Mouse (Mus musculus) right cerebral cortex, postnatal 36 days (tissue): ENCODE results near the gene Ddx24.

ENCODE experiments used
- DNase-seq, 2 experiments: peaks; one replicate each; pipeline ENCODE4 v3.0.0; 2022; ENCODE audit warnings: low spot score in 2 of 2, mixed read lengths in 1 of 2

The Ddx24 gene

DNA sequence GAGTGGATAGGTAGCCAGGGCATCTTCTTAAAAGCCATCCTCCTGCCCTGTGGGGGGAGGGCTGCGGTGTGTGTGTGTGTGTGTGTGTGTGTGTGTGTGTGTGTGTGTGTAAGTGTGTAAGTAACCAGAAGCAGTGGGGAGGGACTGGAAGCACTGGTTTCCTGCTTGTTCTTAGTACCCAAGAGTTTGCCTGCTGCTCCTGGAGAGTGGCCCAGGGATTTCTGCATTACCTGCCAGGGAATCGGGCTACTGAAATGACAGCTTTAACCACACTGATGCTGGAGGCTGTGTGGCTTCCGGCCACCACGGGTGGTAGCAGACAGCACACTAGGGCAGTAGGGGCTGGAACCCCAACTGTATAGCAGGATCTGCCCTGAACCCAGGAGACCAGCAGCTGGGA lies 35.6 kb downstream of the Ddx24 start:
- DNase-seq = no peak

- DNase-seq = no peak
Measured at GRCm38 (mm10) chr12:103389348-103389727, 36.3 kb downstream of the Ddx24 start.

- peak; percentile 96 to 98 for DNase-seq
Measured at GRCm38 (mm10) chr12:103388505-103389347, 36.9 kb downstream of the Ddx24 start, which contains the start of gene Otub2. Otub2 (plus strand) TSS chr12:103388682.

- no peak for DNase-seq
Measured at GRCm38 (mm10) chr12:103380226-103380625, 45.4 kb downstream of the Ddx24 start.

- peak; percentile 46 to 76 for DNase-seq
Measured at GRCm38 (mm10) chr12:103376774-103377173, 48.9 kb downstream of the Ddx24 start.

DNA sequence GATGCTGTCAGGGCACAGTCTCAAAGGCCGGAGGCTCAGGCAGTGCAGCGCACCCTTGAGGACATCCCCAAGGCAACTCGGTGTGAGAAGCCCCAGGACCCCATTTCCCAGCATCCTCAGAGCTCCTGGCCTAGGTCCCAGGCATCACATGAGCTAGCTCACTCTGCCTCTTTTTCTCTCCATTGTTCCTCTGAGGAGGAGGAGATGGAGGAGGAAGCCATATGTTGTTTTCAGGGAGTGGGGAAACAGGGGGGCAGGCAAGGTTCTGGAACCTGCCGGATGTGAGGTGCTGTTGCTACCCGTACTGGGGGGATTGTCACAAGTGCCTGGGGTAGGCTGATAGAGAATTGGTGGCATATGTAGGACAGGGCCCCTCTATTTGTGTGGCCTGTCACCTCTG lies 49.5 kb downstream of the Ddx24 start:
- peak; percentile 64 to 75 for DNase-seq

DNA sequence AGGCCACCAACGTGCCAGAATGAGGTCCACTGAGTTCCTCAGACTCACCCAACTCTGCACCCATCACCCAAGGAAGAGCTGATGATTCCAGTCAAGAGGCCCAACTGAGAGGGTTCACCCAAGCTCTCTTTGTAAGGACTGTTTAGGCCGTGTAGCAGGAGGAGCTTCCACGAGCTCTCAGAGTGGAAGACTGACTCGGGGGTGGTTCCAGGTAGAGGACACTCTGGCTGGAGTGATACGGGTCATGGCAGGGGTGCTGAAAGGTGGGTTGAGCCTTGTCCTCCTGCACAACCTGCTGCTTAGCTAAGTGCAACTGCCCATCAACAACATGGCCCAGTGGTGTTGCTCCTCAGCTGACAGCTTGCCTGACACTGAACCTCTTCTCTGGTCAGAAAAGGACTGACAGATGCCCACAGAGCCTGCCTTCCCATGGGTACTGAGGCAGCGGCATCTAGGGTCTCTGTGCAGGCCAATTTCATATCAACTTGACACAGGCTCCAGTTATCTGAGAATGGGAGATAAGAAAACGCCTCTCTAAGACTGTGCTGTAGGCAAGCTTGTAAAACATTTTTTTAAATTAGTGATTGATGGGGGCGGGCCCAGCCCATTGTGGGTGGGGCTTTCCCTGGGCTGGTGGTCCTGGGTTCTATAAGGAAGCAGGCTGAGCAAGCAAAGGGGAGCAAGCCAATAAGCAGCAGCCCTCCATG lies 51.9 kb downstream of the Ddx24 start:
- no peak for DNase-seq

GRCm38 (mm10) chr12:103371711-103372110 lies 53.9 kb downstream of the Ddx24 start:
- DNase-seq = no peak

DNA sequence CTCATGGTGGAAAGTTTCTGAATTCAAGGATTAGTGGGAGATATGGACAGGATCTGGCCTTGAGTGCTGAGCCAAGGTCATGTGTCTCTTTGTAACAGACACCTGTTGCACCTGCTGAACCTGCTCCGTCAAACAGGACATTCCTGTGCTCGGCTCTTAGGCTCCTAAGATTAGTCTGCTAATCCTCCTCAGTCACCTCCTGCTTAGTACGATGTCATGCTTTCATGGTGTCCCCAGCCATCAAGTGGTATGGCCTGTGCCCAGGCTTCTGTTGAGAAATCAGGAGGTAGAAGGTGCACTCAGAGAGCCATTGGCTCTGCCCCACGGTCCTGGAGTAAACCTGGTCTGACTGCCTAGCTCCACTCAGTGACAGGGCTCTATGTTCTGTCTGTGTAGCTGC lies 54.8 kb downstream of the Ddx24 start:
- DNase-seq = no peak

- no peak for DNase-seq
Measured at GRCm38 (mm10) chr12:103368777-103369176, 56.9 kb downstream of the Ddx24 start.

- no peak for DNase-seq
Measured at GRCm38 (mm10) chr12:103368326-103368669, 57.3 kb downstream of the Ddx24 start.

- DNase-seq = no peak
Measured at GRCm38 (mm10) chr12:103367620-103368325, 57.9 kb downstream of the Ddx24 start.

DNA sequence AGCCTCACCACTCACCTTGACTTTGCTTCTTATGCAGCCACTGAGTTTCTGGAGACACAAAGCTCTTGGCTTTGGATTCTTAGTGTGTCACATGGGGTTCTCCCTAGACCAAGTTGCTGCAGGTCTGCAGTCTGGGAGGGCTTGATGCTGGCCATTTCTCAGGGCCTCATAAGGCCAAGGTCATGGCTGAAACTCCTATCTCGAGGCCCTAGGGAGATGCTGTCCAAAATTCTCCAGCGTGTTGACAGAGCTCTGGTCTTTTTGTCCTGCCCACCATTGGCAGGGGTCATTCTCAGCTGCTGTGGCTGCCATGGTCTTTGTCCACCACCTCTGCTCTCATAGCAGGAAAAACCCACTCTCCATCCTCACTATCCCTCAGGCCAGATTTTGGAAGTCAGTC lies 58.5 kb downstream of the Ddx24 start:
- no peak for DNase-seq

DNA sequence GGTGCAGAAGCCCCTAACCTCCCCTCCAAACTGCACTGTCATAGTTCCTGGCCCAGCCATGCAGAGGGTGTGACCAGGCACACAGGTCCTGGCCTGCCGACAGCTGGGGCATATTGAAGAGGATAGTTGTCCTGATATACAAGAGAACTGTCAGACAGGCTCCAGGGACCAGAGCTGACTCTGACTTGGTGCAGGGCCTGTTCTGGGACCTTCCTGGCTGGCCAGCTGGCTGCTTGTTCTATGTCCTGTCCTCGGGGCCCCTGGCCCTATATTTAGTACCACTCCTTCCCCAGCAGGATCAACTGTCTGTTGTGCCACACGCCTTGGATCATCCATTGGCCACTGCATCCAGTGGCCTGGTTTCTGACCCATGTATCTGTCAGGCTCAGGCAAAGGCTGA lies 63.3 kb downstream of the Ddx24 start:
- DNase-seq = no peak

DNA sequence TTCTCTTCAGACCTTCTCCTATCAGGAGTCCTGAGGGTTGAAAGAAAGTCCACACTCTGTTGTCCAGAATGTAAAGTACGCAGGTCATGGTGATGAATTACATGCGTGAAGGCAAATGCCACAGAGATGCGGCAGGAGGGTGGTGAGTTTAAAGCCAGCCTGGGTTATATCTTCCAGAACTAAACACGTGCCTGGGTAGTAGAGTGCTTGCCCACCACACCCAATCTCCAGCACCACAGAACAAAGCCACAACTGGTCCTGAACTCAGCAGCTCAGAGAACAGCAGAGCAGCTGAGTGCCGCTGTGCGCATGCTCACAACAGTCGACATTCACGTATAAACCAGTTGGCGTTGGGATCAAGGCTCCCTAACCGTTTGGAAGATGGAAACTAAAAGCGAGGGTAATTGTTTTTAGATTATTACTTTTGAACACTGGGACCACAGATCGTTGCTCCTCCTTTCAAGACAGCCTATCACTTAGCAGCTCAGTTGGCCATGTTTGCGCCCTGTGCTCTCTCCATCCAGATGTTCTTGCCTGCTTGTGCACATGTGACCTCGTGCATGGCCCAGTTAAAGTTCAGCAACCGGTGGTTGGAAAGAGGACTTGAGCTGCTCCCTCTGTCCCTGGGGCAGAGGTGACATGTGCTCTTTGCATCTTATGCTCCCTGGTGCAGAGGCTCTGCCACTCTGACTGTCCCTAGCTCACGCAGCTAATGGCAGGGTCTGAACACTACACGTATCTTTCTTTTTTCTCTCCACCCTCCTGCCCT lies 63.9 kb downstream of the Ddx24 start:
- DNase-seq = no peak

DNA sequence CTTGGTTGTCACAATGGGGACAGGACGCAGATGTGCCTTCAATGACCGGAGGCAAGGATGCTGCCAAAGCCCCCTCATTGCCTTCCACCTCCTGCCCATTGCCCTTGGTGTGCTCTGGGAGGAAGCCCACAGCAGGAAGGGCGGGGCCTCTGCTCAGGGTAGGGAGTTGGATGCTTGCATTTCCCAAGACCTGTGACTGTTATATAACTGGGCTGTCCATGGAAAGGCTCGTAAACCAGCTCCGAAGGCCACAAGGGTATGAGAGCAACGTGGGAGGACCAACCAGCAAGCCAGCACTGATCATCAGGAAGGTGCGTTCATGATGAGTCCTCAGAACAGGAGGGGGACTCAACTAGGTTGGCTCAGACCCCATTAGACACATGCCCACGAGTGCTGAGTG lies 64.8 kb downstream of the Ddx24 start:
- DNase-seq = no peak

DNA sequence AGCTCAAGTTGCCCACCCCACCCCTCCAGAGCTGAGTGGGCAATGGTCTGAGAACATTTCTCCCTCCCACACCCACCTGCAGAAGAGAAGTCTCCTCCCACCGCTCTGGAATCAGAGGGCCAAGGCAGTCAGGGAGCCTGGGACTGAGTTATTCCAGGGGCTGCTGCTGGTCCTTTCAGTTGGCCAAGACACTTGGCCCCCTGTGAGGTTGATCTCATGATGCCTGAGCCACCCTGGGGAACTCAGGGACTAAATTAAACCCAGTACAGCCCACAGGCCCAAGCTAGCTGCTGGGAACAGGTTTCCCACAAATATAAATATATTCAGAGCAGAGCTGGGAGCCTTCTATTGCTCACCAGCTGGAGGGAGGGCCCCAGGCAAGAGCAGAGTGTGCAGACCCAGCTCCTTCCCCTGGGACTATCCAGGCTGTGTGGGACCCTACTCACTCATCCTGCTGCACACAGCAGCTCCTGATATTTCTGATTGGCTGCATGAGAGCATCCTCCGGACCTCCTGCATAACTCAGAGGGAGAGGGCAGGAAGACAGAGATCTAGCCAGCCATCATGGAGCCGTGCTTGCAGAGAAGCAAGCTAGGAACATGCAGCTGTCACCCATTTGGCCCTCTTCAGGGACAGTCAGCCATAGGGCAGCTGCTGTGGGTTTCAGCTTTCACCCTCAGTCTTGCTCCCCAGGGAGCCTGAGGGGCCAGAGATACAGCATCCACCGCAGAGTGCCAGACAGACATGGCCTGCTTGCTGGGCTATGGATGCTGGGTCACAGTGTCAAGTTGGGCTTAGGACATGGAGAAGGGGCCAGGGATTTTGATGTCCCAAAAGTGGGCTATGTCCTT lies 66.5 kb downstream of the Ddx24 start:
- DNase-seq = no peak

DNA sequence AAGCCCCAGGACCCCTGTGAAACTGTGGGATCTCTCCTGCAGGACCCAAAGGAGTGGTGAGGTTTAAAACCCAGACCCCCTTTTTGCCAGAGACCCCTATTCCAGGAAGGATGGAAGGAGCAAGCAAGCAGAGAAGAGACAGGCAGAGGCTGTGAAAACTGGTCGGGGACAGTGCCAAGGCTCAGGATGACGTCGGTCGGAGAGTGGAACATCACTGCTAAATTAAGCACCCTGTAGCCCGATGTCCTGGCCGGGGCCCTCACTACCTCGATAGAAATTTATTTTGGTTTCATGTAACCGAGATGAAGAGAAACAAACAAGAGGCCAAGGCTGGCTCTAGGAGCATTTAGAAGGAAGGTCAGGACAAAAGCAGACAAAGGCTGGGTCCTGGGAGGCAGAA lies 67.4 kb downstream of the Ddx24 start:
- DNase-seq = no peak
